Mouse (Mus musculus): Measurements from ENCODE around the gene Taok1.
"Not testable (repeated sequence)": the region's sequence is repeated elsewhere in the genome, so short reads cannot be mapped to it uniquely, and the experiment has no call there.

Taok1 gene

GRCm38 (mm10) chr11:77585201-77585600 lies 22.4 kb downstream of the Taok1 start:
- no peak for DNase-seq (ENCODE audit: low spot score)

GRCm38 (mm10) chr11:77545261-77545660 lies 62.4 kb downstream of the Taok1 start:
- DNase-seq (ENCODE audit: low spot score): no peak

GRCm38 (mm10) chr11:77532202-77532846 lies 75.3 kb downstream of the Taok1 start:
- no peak for DNase-seq (ENCODE audit: low spot score)

GRCm38 (mm10) chr11:77530862-77531261 lies 76.8 kb downstream of the Taok1 start:
- no peak for DNase-seq (ENCODE audit: low spot score)

GRCm38 (mm10) chr11:77529644-77530043 lies 78.0 kb downstream of the Taok1 start:
- no peak for DNase-seq (ENCODE audit: low spot score)

GRCm38 (mm10) chr11:77528420-77528819 lies 79.2 kb downstream of the Taok1 start:
- not testable (repeated sequence) for DNase-seq (ENCODE audit: low spot score)

GRCm38 (mm10) chr11:77525804-77526486 lies 81.7 kb downstream of the Taok1 start:
- no peak for DNase-seq (ENCODE audit: low spot score)

GRCm38 (mm10) chr11:77520601-77521529 lies 86.8 kb downstream of the Taok1 start:
- no peak for DNase-seq (ENCODE audit: low spot score)

- DNase-seq (ENCODE audit: low spot score): no peak
Observed at GRCm38 (mm10) chr11:77519043-77519442, 88.6 kb downstream of the Taok1 start, which contains the start of gene Gm10392. Gm10392 (minus strand) TSS chr11:77519198.

GRCm38 (mm10) chr11:77518051-77518798 lies 89.4 kb downstream of the Taok1 start:
- no peak for DNase-seq (ENCODE audit: low spot score)

GRCm38 (mm10) chr11:77516553-77517425 lies 90.8 kb downstream of the Taok1 start:
- no peak for DNase-seq (ENCODE audit: low spot score)

- DNase-seq (ENCODE audit: low spot score): no peak
Observed at GRCm38 (mm10) chr11:77515637-77516552, 91.7 kb downstream of the Taok1 start, which contains the start of gene Trp53i13. Trp53i13 (minus strand) TSS chr11:77515980.

- no peak for DNase-seq (ENCODE audit: low spot score)
Observed at GRCm38 (mm10) chr11:77514832-77515636, 92.6 kb downstream of the Taok1 start, which contains the start of gene Abhd15. Abhd15 (plus strand) TSS chr11:77515121.

- DNase-seq (ENCODE audit: low spot score): no peak
Observed at GRCm38 (mm10) chr11:77514281-77514831, 93.3 kb downstream of the Taok1 start.

- DNase-seq (ENCODE audit: low spot score): no peak
Observed at GRCm38 (mm10) chr11:77513811-77514170, 93.8 kb downstream of the Taok1 start.

GRCm38 (mm10) chr11:77512891-77513810 lies 94.5 kb downstream of the Taok1 start:
- DNase-seq (ENCODE audit: low spot score): no peak

GRCm38 (mm10) chr11:77511336-77511735 lies 96.3 kb downstream of the Taok1 start:
- DNase-seq (ENCODE audit: low spot score): no peak
